Mouse (Mus musculus) erythroblast, embryonic 14.5 days (primary cell): ENCODE data around the gene Nfatc2ip.

Source experiments
- GATA1 ChIP-seq: IDR thresholded peaks from 2 replicates; pipeline ENCODE4 v1.6.1; 2012; ENCODE audit warnings: low read length, inconsistent platforms, mixed read lengths
- TAL1 ChIP-seq: IDR thresholded peaks from 3 replicates; pipeline ENCODE4 v1.6.1; 2012; ENCODE audit warnings: low read length, inconsistent platforms, mixed read lengths

- no peak for TF ChIP-seq GATA1
- TF ChIP-seq TAL1, result no peak
Observed at GRCm38 (mm10) chr7:126355847-126356597, 40.5 kb downstream of the Nfatc2ip start.
